Mouse (Mus musculus) lung, adult 2 months (tissue): ENCODE results near the gene Hist1h2ae.

Source experiments
- CTCF ChIP-seq: fragments of 200-500 bp; IDR thresholded peaks from 2 replicates; pipeline ENCODE4 v1.5.1; 2011; ENCODE audit warnings: mild to moderate bottlenecking, low read length, control low read depth; ENCODE audit not compliant: insufficient read depth
- POLR2A ChIP-seq: fragments of 200-500 bp; IDR thresholded peaks from 2 replicates; pipeline ENCODE4 v1.6.1; 2011; ENCODE audit warnings: low read depth, mild to moderate bottlenecking, control low read depth, low read length, borderline replicate concordance; ENCODE audit errors: extremely low read depth

- TF ChIP-seq POLR2A, result peak; percentile 21; the same call in 1 of the 2 replicates
- no peak for TF ChIP-seq CTCF
These were observed 32.2 kb upstream of the Hist1h2ae start for GRCm38 (mm10) chr13:23603182-23603699.
